Mouse (Mus musculus): ENCODE measurements at regions not wholly inside any gene's neighbourhood (a gene's known extent, or its start where the extent isn't known, plus 50 kb on each side); places are given as distances from the start of the nearest gene placed in this dataset.

GRCm38 (mm10) chr4:95307134-95307533, 250.2 kb upstream of the Fggy start:
- no peaks in the 10 kb centered on the region for H3K9me3 ChIP-seq (ENCODE audit: control insufficient read depth, low read length)
- ATAC-seq (ENCODE audit: low FRiP score, low TSS enrichment): no peak
- no peaks in the 10 kb centered on the region for H3K27me3 ChIP-seq (ENCODE audit: control insufficient read depth, insufficient read depth, low read length)
- H3K4me3 ChIP-seq (replicated peaks; ENCODE audit: low read depth, low read length): no peak overlapping the region
- DNase-seq: no peak
- no peak overlapping the region for H3K9ac ChIP-seq (replicated peaks; ENCODE audit: low read length)
- no peaks in the 10 kb centered on the region for H3K4me1 ChIP-seq (ENCODE audit: control insufficient read depth, insufficient read depth, low read length)
- no peaks in the 10 kb centered on the region for H3K36me3 ChIP-seq (ENCODE audit: control insufficient read depth, insufficient read depth, low read length)
- no peak overlapping the region for H3K4me2 ChIP-seq (ENCODE audit: low read length)
- no peak overlapping the region for H3K27ac ChIP-seq (replicated peaks; ENCODE audit: low read depth, low read length)
- 88% methylated on average over 2 of the region's 2 CpGs for WGBS

GRCm38 (mm10) chr4:95308469-95308895, 248.8 kb upstream of the Fggy start:
- H3K36me3 ChIP-seq (ENCODE audit: control insufficient read depth, insufficient read depth, low read length): no peaks in the 10 kb centered on the region
- H3K9ac ChIP-seq (replicated peaks; ENCODE audit: low read length): no peak overlapping the region
- WGBS: 73% methylated on average over 5 of the region's 5 CpGs
- H3K9me3 ChIP-seq (ENCODE audit: control insufficient read depth, low read length): no peaks in the 10 kb centered on the region
- no peak overlapping the region for H3K27ac ChIP-seq (replicated peaks; ENCODE audit: low read depth, low read length)
- no peak overlapping the region for H3K4me2 ChIP-seq (ENCODE audit: low read length)
- H3K27me3 ChIP-seq (ENCODE audit: control insufficient read depth, insufficient read depth, low read length): no peaks in the 10 kb centered on the region
- no peaks in the 10 kb centered on the region for H3K4me1 ChIP-seq (ENCODE audit: control insufficient read depth, insufficient read depth, low read length)
- H3K4me3 ChIP-seq (replicated peaks; ENCODE audit: low read depth, low read length): no peak overlapping the region
- ATAC-seq (ENCODE audit: low FRiP score, low TSS enrichment) (no peak), DNase-seq (no peak)

- no peak overlapping the region for H3K27ac ChIP-seq (replicated peaks; ENCODE audit: low read depth, low read length)
- H3K4me3 ChIP-seq (replicated peaks; ENCODE audit: low read depth, low read length): no peak overlapping the region
- no peaks in the 10 kb centered on the region for H3K4me1 ChIP-seq (ENCODE audit: control insufficient read depth, insufficient read depth, low read length)
- DNase-seq: no peak
- 86% methylated on average over 6 of the region's 6 CpGs for WGBS
- H3K9ac ChIP-seq (replicated peaks; ENCODE audit: low read length): no peak overlapping the region
- H3K4me2 ChIP-seq (ENCODE audit: low read length): no peak overlapping the region
- H3K36me3 ChIP-seq (ENCODE audit: control insufficient read depth, insufficient read depth, low read length): no peaks in the 10 kb centered on the region
- no peaks in the 10 kb centered on the region for H3K9me3 ChIP-seq (ENCODE audit: control insufficient read depth, low read length)
- no peaks in the 10 kb centered on the region for H3K27me3 ChIP-seq (ENCODE audit: control insufficient read depth, insufficient read depth, low read length)
- ATAC-seq (ENCODE audit: low FRiP score, low TSS enrichment): no peak
These were observed 246.9 kb upstream of the Fggy start for GRCm38 (mm10) chr4:95310410-95310809.

GRCm38 (mm10) chr4:95317821-95318290, 239.5 kb upstream of the Fggy start:
- ATAC-seq (ENCODE audit: low FRiP score, low TSS enrichment) (no peak), DNase-seq (peak; percentile 45)
- no peak overlapping the region for H3K4me3 ChIP-seq (replicated peaks; ENCODE audit: low read depth, low read length)
- H3K9me3 ChIP-seq (ENCODE audit: control insufficient read depth, low read length): no peaks in the 10 kb centered on the region
- H3K4me2 ChIP-seq (ENCODE audit: low read length): no peak overlapping the region
- no peaks in the 10 kb centered on the region for H3K36me3 ChIP-seq (ENCODE audit: control insufficient read depth, insufficient read depth, low read length)
- H3K4me1 ChIP-seq (ENCODE audit: control insufficient read depth, insufficient read depth, low read length): 0 out of 2 replicates have a peak, but pooled peaks cover 3% of the 10 kb centered on the region
- no peaks in the 10 kb centered on the region for H3K27me3 ChIP-seq (ENCODE audit: control insufficient read depth, insufficient read depth, low read length)
- H3K27ac ChIP-seq (replicated peaks; ENCODE audit: low read depth, low read length): no peak overlapping the region
- H3K9ac ChIP-seq (replicated peaks; ENCODE audit: low read length): no peak overlapping the region
- WGBS: 48% methylated on average over 3 of the region's 3 CpGs

- 67% methylated on average over 1 of the region's 1 CpGs for WGBS
These were observed 238.7 kb upstream of the Fggy start for GRCm38 (mm10) chr4:95318561-95318960.

GRCm38 (mm10) chr4:95319036-95319435, 238.3 kb upstream of the Fggy start:
- H3K36me3 ChIP-seq (ENCODE audit: control insufficient read depth, insufficient read depth, low read length): no peaks in the 10 kb centered on the region
- H3K9me3 ChIP-seq (ENCODE audit: control insufficient read depth, low read length): no peaks in the 10 kb centered on the region
- H3K9ac ChIP-seq (replicated peaks; ENCODE audit: low read length): no peak overlapping the region
- WGBS: 74% methylated on average over 6 of the region's 6 CpGs
- no peak for ATAC-seq (ENCODE audit: low FRiP score, low TSS enrichment)
- no peak overlapping the region for H3K4me3 ChIP-seq (replicated peaks; ENCODE audit: low read depth, low read length)
- 0 out of 2 replicates have a peak, but pooled peaks cover 3% of the 10 kb centered on the region for H3K4me1 ChIP-seq (ENCODE audit: control insufficient read depth, insufficient read depth, low read length)
- no peak for DNase-seq
- no peaks in the 10 kb centered on the region for H3K27me3 ChIP-seq (ENCODE audit: control insufficient read depth, insufficient read depth, low read length)
- H3K27ac ChIP-seq (replicated peaks; ENCODE audit: low read depth, low read length): no peak overlapping the region
- no peak overlapping the region for H3K4me2 ChIP-seq (ENCODE audit: low read length)

More at GRCm38 (mm10) chr4:95318561-95318960, 238.7 kb upstream of the Fggy start:
- H3K4me2 ChIP-seq (ENCODE audit: low read length): no peak overlapping the region
- no peak for ATAC-seq (ENCODE audit: low FRiP score, low TSS enrichment)
- H3K9ac ChIP-seq (replicated peaks; ENCODE audit: low read length): no peak overlapping the region
- no peaks in the 10 kb centered on the region for H3K9me3 ChIP-seq (ENCODE audit: control insufficient read depth, low read length)
- H3K4me1 ChIP-seq (ENCODE audit: control insufficient read depth, insufficient read depth, low read length): 0 out of 2 replicates have a peak, but pooled peaks cover 3% of the 10 kb centered on the region
- H3K36me3 ChIP-seq (ENCODE audit: control insufficient read depth, insufficient read depth, low read length): no peaks in the 10 kb centered on the region
- H3K4me3 ChIP-seq (replicated peaks; ENCODE audit: low read depth, low read length): no peak overlapping the region
- H3K27ac ChIP-seq (replicated peaks; ENCODE audit: low read depth, low read length): no peak overlapping the region
- peak; percentile 22 for DNase-seq
- no peaks in the 10 kb centered on the region for H3K27me3 ChIP-seq (ENCODE audit: control insufficient read depth, insufficient read depth, low read length)

GRCm38 (mm10) chr4:95325861-95326260, 231.4 kb upstream of the Fggy start:
- 67% methylated on average over 1 of the region's 1 CpGs for WGBS

GRCm38 (mm10) chr4:95339822-95340221, 217.5 kb upstream of the Fggy start:
- no peak overlapping the region for H3K4me3 ChIP-seq (replicated peaks; ENCODE audit: low read depth, low read length)
- no peak overlapping the region for H3K27ac ChIP-seq (replicated peaks; ENCODE audit: low read depth, low read length)
- no peak overlapping the region for H3K9ac ChIP-seq (replicated peaks; ENCODE audit: low read length)
- no peaks in the 10 kb centered on the region for H3K4me1 ChIP-seq (ENCODE audit: control insufficient read depth, insufficient read depth, low read length)
- DNase-seq: no peak
- H3K36me3 ChIP-seq (ENCODE audit: control insufficient read depth, insufficient read depth, low read length): no peaks in the 10 kb centered on the region
- H3K9me3 ChIP-seq (ENCODE audit: control insufficient read depth, low read length): no peaks in the 10 kb centered on the region
- H3K27me3 ChIP-seq (ENCODE audit: control insufficient read depth, insufficient read depth, low read length): no peaks in the 10 kb centered on the region
- no peak for ATAC-seq (ENCODE audit: low FRiP score, low TSS enrichment)
- H3K4me2 ChIP-seq (ENCODE audit: low read length): no peak overlapping the region
- WGBS: 86% methylated on average over 2 of the region's 2 CpGs

More at GRCm38 (mm10) chr4:95325861-95326260, 231.4 kb upstream of the Fggy start:
- no peak overlapping the region for H3K27ac ChIP-seq (replicated peaks; ENCODE audit: low read depth, low read length)
- H3K9me3 ChIP-seq (ENCODE audit: control insufficient read depth, low read length): no peaks in the 10 kb centered on the region
- ATAC-seq (ENCODE audit: low FRiP score, low TSS enrichment): no peak
- no peaks in the 10 kb centered on the region for H3K4me1 ChIP-seq (ENCODE audit: control insufficient read depth, insufficient read depth, low read length)
- DNase-seq: no peak
- H3K36me3 ChIP-seq (ENCODE audit: control insufficient read depth, insufficient read depth, low read length): no peaks in the 10 kb centered on the region
- H3K27me3 ChIP-seq (ENCODE audit: control insufficient read depth, insufficient read depth, low read length): no peaks in the 10 kb centered on the region
- no peak overlapping the region for H3K4me3 ChIP-seq (replicated peaks; ENCODE audit: low read depth, low read length)
- no peak overlapping the region for H3K4me2 ChIP-seq (ENCODE audit: low read length)
- no peak overlapping the region for H3K9ac ChIP-seq (replicated peaks; ENCODE audit: low read length)

- no peaks in the 10 kb centered on the region for H3K9me3 ChIP-seq (ENCODE audit: control insufficient read depth, low read length)
- WGBS: 77% methylated on average over 3 of the region's 3 CpGs
- H3K4me3 ChIP-seq (replicated peaks; ENCODE audit: low read depth, low read length): no peak overlapping the region
- H3K4me2 ChIP-seq (ENCODE audit: low read length): no peak overlapping the region
- DNase-seq: no peak
- no peak overlapping the region for H3K9ac ChIP-seq (replicated peaks; ENCODE audit: low read length)
- no peak overlapping the region for H3K27ac ChIP-seq (replicated peaks; ENCODE audit: low read depth, low read length)
- H3K27me3 ChIP-seq (ENCODE audit: control insufficient read depth, insufficient read depth, low read length): no peaks in the 10 kb centered on the region
- H3K36me3 ChIP-seq (ENCODE audit: control insufficient read depth, insufficient read depth, low read length): no peaks in the 10 kb centered on the region
- ATAC-seq (ENCODE audit: low FRiP score, low TSS enrichment): no peak
- no peaks in the 10 kb centered on the region for H3K4me1 ChIP-seq (ENCODE audit: control insufficient read depth, insufficient read depth, low read length)
These were observed 216.4 kb upstream of the Fggy start for GRCm38 (mm10) chr4:95340926-95341325.

All from midbrain, embryonic 14.5 days (tissue).